Mouse (Mus musculus) regulatory T cell (primary cell): Measurements from ENCODE around the gene Cavin4.

ENCODE experiments used
- in situ Hi-C: fragments of 300-600 bp; cut with MboI, MseI; formaldehyde crosslinking; loops from one replicate; pipeline ENCODE4 v1.15.1; 2025; ENCODE audit warnings: high pct_unique_total_duplicates

Cavin4 gene

DNA sequence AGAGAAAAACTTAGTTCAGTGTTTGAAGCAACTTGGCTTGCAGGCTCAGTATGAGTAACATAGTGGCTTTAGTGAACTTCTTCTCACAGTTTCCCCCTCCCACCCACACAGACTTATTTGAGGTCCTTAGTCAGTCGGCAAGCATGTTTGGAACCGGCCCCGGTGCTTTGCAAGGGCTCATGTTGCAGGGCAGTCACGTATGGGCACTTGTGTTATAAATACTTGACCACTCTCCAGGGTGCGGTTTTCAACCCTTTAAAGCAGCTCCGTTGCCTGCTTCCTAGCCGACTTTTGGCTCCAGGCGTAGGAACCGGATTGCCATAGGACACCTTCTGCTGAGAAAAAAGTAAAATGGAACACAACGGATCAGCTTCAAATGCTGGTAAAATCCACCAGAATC lies at the start of gene Cavin4:
Gene Cavin4 (plus strand): TSS at position 244 of the 400 bp plus-strand sequence.
- in situ Hi-C loops = no loop called here

DNA sequence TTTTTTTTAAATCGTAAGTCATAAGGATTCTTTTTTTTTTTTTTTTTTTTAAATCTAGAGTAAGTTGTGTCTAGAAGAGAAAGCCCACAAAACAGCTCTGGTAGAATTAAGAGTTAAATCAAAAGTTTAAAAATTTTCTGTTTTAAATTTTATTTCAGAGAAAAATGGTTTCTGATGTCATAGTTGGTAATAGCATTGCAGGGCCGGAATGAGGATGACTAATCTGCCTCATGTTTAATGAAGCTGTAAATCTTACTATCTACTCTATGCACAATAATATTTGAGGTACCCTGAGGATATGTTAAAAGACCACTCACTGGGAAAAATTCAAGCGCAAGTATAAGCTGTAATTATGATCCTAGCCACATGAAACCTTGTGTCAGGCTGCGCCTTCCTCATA lies 47.8 kb upstream of the Cavin4 start:
- in situ Hi-C loops = no loop called here

DNA sequence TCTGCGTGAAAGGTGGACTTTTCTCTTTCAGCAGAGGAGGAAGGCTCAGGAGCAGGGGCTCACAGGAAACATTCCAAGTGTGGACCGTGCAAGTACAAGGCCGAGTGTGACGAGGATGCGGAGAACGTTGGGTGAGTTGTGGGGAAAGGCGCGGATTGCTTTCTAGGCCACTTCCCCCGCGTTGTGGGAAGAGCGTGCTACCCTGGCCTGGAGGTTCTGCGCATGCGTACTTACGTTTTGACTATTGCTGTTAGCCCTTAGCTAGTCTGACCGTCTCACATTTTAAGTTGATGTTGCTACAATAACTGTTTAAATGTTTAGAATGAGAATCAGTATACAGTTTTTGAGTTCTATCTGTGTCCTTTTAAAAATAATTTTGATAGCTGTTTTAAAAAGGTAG lies 46.1 kb upstream of the Cavin4 start:
- in situ Hi-C loops = no loop called here

DNA sequence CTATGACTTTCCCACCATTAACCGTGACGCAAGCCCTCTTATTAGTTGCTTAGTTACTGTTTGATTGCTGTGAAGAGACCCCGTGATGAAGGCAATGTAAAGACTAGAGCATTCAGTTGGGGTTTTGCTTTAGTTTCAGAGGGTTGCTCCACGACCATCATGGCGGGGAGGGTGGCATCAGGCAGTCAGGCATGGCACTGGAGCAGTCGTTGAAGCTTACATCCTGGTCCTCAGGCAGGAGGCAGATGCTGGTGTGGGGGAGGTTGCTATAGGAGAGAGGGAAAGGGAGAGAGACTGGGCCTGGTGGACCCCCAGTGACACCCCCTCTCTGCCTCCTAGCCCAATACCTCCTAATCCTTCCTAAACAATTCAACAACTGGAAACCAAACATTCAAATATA lies 43.2 kb upstream of the Cavin4 start:
- in situ Hi-C loops = no loop called here

DNA sequence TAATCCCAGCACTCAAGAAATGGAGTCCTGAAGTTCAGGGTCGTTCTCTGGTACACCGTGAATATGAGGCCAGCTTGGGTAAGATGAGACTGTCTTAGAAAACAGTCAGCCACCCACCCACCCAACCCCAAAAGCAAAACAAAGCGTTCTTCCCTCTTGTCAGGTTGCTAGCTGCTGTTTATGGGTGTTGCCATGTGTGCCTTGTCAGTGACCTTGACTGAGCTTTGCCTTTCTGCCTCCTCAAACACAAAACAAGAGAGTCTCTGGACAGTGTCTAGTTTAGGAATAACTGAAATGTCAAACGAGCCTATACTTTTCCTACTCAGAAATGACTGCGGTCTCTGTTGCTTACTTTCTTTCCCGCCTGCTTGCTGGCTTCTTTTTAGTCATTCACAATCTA lies 41.1 kb upstream of the Cavin4 start:
- in situ Hi-C loops = no loop called here

DNA sequence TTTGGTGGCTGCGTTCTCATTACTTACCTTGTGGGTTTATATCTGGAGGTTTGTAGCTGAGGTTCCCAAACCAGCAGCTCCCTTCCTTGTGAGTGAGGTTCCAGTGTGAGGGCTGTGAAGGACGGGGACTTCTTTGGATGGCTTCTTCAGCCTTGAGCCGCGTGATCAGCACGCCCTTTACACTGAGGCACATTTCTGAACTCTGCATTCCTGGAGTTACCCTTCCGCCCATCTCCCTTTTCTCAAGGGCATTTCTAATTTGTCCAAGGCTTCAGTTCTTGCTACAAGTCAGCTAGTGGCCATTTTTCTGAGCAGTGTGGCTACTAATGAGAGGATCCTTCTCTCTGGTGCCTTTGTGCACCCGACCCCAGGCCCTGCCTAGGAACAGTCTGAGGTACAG lies 40.4 kb upstream of the Cavin4 start:
- in situ Hi-C loops = no loop called here

DNA sequence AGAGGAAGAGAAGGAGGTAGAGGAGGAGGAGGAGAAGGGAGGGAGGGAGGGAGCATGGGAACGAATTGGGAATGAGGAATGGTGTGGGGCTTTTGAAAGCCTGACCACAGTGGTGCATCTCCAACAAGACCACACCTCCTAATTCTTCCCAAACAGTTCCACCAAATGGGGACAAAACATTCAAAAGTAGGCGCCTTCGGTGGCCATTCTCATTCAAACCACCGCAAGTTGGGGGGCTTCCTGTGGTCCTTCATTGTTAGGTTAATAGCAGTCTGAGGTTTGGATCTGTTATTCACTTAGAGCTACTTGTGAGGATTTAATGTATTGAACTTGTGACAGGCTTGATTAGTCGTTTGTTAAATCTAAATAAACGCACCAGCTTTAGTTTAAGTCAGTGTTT lies 38.4 kb upstream of the Cavin4 start:
- in situ Hi-C loops = no loop called here

DNA sequence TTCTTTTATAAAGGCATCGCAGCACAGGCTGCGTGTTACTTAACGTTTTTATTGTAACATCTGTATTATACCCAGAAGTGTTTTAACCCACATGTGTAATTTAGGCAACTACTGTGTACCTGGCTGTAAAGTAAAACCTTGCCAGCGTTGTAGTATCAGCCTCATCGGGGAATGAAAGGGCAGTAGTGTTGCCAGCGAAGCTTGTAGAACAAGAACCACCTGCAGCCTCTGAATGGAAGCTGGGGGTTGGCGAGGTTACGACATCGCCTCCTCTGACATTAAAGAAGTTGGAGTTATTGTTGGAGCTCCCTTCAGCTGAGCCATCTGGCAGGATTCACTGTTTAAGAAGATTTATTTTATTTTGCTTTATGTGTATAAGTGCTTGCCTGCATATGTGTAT lies 37.5 kb upstream of the Cavin4 start:
- in situ Hi-C loops = no loop called here

DNA sequence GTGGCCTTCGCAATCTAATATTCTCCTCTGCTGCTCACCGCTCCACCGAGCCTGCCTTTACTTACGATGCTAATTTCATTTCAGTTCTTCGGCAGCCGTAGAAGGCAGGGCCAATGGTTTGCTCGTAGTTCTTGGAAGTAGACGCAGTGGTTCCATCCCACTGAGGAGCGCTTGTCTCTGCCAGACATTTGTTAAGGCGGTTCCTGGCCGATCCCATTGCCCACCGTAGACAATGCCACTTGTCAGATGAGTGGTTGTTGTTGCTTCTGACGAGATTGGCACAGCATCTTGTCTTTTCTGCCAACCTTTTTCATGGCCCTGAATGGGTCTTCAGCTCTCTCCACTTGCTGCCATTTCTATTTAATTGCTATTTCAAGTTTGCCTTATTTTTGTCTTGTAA lies 33.9 kb upstream of the Cavin4 start:
- in situ Hi-C loops = no loop called here

DNA sequence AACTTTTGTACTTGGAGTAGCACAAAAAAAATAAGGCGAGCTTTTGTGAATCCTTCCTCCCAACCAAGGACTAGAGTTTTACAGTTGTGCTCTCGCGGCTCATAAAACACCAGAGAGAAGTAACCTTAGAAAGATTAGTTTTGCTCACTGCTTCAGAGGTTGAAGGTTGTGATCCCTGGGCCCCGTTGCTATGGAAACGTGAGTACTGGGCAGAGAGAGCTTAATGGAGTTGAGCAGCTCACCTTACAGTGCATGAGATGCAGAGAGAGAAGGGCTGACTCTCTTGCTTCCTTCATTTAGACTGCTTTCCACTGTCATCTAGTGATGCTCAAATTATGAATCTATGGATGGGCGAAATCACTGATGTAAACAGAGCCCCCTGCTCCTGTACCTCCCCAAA lies 29.8 kb upstream of the Cavin4 start:
- in situ Hi-C loops = no loop called here

DNA sequence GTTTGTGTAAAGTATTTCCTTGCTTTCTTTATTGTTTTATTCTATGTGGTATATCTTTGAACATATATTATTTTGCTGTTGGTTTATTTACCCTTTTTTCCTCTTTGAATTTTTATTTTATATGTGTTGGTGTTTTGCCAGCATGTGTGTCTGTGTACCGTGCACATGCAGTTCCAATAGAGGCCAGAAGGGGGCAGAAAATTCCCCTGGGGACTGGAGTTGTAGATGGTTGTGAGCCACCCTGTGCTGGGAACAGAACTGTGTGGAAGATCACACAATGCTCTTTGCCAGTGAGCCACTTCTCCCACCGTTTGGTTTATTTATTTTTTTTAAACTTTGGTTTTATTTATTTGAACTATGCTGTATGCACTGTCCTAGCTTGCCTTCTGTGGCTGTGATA lies 29.3 kb upstream of the Cavin4 start:
- in situ Hi-C loops = no loop called here

DNA sequence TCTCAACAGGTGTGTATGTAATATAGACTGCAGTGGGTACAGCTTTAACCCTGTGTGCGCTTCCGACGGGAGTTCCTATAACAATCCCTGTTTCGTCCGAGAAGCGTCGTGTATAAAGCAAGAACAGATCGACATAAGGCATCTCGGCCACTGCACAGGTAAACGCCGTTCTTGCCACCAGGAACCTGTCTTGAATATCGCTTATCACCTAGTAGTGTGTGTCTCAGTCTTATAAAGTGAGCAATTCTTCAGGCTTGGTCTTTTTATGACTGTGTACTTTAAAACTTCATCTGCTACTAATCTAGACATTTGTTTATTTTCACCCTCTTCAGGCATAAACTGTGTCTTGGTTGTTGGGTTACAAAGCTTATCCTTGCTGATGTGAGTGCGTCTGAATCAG lies 26.5 kb upstream of the Cavin4 start:
- in situ Hi-C loops = no loop called here

DNA sequence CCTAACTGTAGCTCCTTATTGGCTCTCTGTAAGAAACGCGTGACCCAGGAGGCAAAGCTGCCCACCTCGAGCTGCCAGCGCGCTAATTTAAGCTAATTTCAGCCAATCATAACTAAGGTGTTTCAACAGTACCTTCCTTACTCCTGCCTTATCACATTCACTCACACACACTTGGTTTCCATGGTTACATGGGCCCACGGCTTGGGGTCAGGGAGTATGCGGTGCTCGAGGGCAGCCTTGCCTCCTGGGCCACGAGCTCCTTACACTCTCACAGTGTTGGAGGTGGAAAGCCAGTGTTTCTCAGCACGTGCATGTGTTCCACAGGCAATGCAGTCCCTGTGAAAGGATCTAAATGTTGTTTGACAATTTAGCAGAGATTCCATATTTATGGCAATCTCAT lies 25.2 kb upstream of the Cavin4 start:
- in situ Hi-C loops = no loop called here

DNA sequence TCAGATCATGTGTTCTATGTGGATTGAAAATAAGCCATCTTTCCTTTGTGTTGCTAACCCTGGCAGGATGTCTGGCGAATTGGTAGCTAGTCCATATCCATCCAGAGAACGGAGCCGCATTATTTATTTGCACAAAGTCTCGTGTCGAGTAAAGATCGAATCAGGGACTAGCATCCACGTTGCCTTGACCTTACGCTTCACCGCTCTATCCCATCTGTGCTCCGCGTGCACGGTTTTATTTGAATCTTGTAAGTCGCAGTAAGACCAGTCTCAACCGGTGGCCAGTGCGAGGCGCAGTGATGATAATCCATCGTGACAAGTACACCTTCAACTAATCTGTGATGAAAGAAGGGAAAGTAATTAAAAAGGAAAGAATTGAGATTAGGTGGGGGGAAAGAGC lies 23.8 kb upstream of the Cavin4 start:
- in situ Hi-C loops = no loop called here

DNA sequence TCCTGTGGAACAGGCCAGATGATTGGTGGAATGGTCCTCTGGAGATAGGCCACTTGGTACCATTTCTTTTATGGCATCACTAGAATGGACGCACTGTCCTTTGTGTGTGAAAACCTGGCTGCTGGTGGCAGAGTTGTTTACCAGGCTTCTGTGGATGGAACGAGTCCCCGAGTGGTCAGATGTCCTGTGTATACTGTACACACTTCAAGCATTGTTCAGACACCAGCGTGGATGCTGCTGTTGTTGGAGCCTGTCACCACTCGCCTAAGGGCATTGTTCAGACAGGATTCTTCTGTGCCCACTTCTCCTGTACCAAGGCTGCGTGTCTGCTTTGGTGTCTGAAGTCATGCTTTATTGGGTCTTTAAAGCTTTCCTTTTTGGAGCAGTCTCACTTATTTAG lies 19.5 kb upstream of the Cavin4 start:
- in situ Hi-C loops = no loop called here

DNA sequence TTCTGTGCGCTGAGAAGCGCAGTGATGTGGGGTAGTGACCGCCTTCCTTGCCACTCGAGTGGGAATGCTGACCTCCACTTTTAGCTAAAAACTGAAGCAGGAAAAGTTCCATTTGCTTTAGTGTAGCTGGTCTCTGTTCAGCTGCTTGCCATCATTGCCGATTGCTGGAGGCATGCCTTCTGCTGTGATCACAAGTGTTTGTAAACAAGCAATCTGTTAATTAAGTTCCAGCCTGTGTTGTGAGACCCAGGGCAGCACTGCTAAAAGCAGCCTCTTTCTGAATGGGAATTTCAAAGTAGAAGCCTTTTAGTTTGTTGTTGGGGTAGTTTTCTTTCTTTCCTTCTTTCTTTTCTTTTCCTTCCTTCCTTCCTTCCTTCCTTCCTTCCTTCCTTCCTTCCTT lies 17.2 kb upstream of the Cavin4 start:
- in situ Hi-C loops = no loop called here

DNA sequence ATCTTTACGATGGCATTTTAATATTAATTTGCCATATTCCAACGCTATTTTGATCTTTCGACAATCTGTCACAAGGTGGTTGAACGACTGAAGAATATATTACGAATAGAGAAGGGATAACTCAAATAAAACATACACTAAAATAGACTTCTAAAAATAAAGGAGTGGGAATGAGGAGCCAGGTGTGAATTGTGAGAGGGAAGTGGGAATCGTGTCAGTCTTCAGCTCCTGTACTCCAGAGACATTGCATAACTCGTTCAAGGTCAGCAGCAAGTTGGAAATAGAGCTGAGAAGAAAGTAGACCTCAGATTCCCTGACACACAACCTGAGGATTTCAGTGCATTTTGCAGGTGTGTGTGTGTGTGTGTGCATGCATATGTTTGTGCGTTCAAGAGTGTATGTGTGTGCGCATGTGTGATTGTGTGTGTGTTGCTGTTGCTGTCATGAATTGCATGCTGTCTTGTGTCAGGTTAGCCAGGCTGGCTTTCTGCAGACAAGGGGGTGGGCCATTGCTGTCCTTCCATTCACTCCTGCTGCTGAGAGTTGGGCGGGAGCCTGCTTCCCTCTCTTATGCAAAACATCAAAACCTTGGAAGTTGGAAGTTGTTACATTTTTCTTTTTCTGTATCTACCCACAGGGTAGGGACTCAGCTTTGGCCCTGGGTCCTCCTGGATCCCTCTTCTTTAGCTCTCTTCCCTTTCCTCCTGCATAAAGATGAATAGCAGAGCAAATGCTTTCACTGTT lies 12.5 kb upstream of the Cavin4 start:
- in situ Hi-C loops = no loop called here

DNA sequence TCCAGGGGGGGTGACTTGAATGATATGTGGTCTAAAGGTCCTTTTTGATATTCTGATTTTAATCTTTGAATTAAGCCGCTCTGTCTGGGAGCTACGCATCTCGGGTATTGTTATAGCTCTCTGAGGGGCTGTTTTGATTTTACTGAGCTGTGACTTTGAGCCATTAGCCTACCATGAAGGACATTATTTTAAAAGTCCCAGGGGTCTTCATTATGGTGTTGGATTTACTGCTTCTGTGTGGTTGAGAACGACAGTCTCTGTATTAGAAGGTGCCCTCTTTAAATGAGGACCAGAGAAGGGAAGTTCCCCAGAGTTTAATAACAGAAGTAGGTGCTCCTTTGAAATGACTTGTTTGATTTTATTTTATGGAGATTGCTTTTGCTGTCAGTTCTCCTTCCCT lies 9.2 kb upstream of the Cavin4 start:
- in situ Hi-C loops = no loop called here

DNA sequence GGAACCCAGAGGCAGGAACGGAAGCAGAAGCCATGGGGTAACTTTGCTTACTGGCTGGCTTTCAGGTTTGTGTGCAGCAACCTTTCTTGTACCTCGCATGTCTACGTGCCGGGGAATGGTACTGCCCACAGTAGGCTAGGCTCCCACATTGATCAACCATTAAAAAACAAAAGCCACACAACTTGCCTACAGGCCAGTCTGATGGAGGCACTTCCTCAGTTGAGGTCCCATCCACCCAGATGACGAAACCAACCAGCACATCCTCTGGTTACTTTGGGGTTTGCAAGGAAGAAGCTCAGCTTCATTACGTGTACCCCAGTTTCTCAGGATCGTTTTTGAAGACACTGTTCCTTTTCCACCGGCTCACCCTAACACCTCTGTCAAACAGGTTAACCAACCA lies 6.8 kb upstream of the Cavin4 start:
- in situ Hi-C loops = no loop called here

DNA sequence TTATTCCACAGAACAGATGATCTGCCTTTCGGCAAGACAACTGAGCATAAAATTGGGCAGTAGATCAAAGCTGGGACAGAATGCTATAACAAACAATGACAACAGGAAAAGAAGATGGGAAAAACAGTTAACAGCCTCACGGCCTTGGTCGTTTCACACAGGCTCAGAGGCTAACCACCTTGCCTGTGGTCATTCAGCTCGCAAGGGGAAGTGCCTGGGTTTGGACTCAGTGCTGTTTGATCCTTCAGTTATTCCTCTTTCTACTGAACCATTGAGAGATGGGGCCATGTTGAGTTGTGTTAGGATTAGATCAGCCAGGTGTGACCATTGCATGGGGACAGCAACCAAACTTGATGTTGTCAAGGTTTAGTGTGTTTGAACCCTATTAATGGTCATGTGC lies 3.2 kb upstream of the Cavin4 start:
- in situ Hi-C loops = no loop called here

DNA sequence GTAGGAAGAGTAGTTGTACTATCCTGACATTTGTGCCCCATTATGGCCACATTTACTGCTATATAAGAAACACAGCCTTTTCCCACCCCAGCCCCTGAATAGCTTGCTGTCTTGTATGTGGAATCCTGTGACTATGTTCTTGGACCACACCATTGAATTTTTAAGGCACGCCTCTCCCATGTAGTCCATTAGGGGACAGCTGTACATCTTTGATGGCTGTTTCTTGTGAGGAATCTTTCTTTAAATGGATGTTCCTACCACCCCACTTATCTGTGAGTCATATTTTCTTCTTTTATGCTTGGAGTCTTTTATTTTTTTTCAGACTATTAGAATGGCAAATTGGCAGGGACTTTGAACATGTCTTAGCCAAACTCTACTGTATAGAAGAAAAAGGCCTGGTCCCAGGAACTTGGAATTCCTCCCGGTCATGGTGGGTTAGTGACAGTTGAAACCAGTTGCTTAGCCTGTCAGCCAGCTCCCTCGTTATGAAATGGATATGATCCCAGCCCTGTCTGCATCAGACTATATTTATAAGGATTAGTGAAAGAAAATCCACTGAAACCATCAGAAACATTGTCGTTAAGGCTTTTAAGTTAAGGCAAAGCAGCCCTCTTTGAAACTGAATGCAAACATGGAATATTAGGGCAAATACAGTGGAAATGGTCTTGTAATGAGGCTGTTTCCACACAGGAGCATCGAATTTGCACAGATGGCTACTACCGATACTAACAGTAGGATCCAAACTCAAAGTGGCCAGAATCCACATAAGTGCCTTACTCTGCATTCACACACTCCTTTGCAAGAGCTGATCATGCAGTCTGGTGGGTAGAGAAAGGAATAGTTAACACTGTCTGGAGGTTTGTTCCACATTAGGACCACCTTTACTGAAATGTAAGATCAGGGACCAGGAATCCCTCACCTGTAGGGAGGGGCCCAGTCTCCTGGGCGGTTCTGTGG lies 2.4 kb upstream of the Cavin4 start:
- in situ Hi-C loops = no loop called here

DNA sequence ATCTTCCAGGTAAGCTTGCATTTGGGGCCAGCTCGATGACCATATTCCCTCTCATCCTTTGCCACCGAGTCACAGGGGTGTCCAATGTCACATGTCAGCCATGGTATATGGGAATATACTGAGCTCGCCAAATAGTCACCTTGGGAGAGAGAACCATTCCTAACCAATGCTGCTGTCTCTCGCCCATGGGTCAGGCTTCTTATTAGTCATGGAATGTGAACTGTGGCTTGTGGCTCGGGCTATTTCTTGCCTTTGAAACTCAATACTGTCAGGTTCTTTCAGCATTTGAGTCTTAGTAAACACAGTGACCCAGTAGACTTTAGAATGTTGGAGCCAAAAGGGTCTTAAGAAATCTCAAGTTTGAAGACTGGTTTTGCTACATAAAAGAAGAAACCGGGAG lies 707 bp downstream of the Cavin4 start:
- in situ Hi-C loops = no loop called here

DNA sequence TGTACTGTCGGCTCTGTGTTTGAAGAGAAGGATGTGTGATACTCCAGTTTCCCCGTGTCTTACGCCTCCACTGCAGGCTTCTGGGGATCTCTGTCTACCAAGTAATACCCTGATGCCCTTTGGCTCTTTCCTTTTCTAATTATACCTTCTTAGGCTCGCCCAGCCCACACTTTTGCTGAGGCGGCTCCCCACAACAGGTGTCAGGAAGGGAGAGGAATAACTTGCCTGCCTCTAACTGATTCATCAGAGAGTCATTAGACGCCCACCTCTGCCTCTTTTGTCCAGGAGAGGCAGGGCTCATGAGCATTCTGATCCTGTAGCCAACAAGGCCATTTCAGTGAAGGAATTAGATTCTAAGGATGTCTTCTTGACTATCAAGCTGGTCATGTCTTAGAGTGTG lies 4.0 kb downstream of the Cavin4 start:
- in situ Hi-C loops = no loop called here
